Mouse (Mus musculus) ovary, postnatal 10 days (tissue): ENCODE results near the gene Ap1s3.

Source experiments
- DNase-seq: peaks from one replicate; pipeline ENCODE4 v3.0.0; 2022; ENCODE audit warnings: low spot score

The Ap1s3 gene

GRCm38 (mm10) chr1:79671543-79672337 lies at the start of gene Ap1s3:
Gene Ap1s3, minus strand, starts transcription at chr1:79671972.
- peak; percentile 17 for DNase-seq

- DNase-seq, result no peak
Measured at GRCm38 (mm10) chr1:79714152-79714923, 42.6 kb upstream of the Ap1s3 start.

- DNase-seq, result no peak
Measured at GRCm38 (mm10) chr1:79713081-79713480, 41.3 kb upstream of the Ap1s3 start.

- DNase-seq, result no peak
Measured at GRCm38 (mm10) chr1:79711147-79712126, 39.7 kb upstream of the Ap1s3 start.

- no peak for DNase-seq
Measured at GRCm38 (mm10) chr1:79710678-79711077, 38.9 kb upstream of the Ap1s3 start.

- no peak for DNase-seq
Measured at GRCm38 (mm10) chr1:79710216-79710615, 38.4 kb upstream of the Ap1s3 start.

GRCm38 (mm10) chr1:79707383-79707782 lies 35.6 kb upstream of the Ap1s3 start:
- no peak for DNase-seq

- no peak for DNase-seq
Measured at GRCm38 (mm10) chr1:79706707-79707106, 34.9 kb upstream of the Ap1s3 start.

- no peak for DNase-seq
Measured at GRCm38 (mm10) chr1:79704672-79705071, 32.9 kb upstream of the Ap1s3 start.

GRCm38 (mm10) chr1:79703520-79703919 lies 31.7 kb upstream of the Ap1s3 start:
- DNase-seq, result no peak

- no peak for DNase-seq
Measured at GRCm38 (mm10) chr1:79698506-79698905, 26.7 kb upstream of the Ap1s3 start.

GRCm38 (mm10) chr1:79697382-79697781 lies 25.6 kb upstream of the Ap1s3 start:
- no peak for DNase-seq

GRCm38 (mm10) chr1:79696933-79697332 lies 25.2 kb upstream of the Ap1s3 start:
- DNase-seq, result no peak

GRCm38 (mm10) chr1:79692482-79692881 lies 20.7 kb upstream of the Ap1s3 start:
- DNase-seq, result no peak

GRCm38 (mm10) chr1:79687254-79687653 lies 15.5 kb upstream of the Ap1s3 start:
- no peak for DNase-seq

- DNase-seq, result no peak
Measured at GRCm38 (mm10) chr1:79684027-79684426, 12.3 kb upstream of the Ap1s3 start.

GRCm38 (mm10) chr1:79682936-79683335 lies 11.2 kb upstream of the Ap1s3 start:
- no peak for DNase-seq

- no peak for DNase-seq
Measured at GRCm38 (mm10) chr1:79680777-79681176, 9.0 kb upstream of the Ap1s3 start.

- DNase-seq, result no peak
Measured at GRCm38 (mm10) chr1:79678117-79678684, 6.4 kb upstream of the Ap1s3 start.

- no peak for DNase-seq
Measured at GRCm38 (mm10) chr1:79675716-79676115, 3.9 kb upstream of the Ap1s3 start.

- DNase-seq, result no peak
Measured at GRCm38 (mm10) chr1:79671196-79671542, 603 bp downstream of the Ap1s3 start.
